Mouse (Mus musculus): ENCODE measurements at regions not wholly inside any gene's neighbourhood (a gene's known extent, or its start where the extent isn't known, plus 50 kb on each side); places are given as distances from the start of the nearest gene placed in this dataset.

- TF ChIP-seq POLR2A (IDR thresholded peaks at IDR 0.05; ENCODE audit: control insufficient read depth, low read depth, low read length): no peak
- TF ChIP-seq CTCF (IDR thresholded peaks at IDR 0.05; ENCODE audit: control insufficient read depth, insufficient read depth, insufficient replicate concordance, low read depth, low read length): no peak
Observed at GRCm38 (mm10) chr14:100749737-100750541, 450.2 kb downstream of the Prr30 start.

Measured in testis, adult 2 months (tissue).